Mouse (Mus musculus): ENCODE results near the gene Gjb5.

The Gjb5 gene

DNA sequence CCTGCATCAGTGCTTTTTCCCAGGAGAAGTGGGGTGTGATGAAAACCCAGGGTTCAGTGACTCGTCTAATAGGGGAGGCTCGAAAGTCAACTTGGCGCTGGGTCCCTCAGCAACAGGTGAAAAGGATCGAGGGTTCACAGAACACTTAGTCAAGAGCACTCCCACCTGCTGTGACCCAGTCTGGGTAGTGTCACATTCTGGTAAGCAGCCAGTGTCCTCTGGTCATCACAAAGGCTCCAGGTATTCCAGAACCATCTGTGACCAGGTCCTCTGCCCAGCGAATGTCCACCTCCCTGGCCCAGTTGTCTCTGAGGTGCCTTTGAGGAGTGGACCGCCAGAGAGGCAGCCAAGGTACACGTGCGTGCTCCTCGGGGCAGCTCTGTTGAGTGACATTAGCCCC lies 46.4 kb downstream of the Gjb5 start:
- DNase-seq (ENCODE audit: low spot score in 2 of 2) = no peak

DNA sequence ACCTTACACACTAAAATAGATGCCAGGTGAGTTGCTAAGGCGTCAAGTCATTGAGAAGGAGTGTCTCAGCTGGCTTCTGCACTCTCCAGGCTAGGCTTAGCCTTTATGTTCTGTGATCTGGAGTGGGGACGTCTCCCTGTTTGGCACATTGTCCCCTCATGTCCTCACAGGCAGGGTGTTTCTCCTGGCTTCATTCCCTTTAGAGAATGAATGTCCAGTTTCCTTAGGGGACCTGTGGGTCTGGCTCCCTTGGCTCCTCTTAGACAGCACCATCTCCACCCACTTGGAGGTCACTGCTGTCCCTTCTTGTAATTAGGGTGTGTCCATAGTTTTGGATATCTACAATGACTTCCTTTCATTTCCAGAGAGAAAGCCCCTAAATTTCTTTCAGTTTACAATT lies 51.1 kb downstream of the Gjb5 start:
- DNase-seq (ENCODE audit: low spot score in 2 of 2) = no peak
